Mouse (Mus musculus) myocyte (in vitro differentiated cells): ENCODE measurements at regions not wholly inside any gene's neighbourhood (a gene's known extent, or its start where the extent isn't known, plus 50 kb on each side); places are given as distances from the start of the nearest gene placed in this dataset.

Source experiments
- CEBPB ChIP-seq: IDR thresholded peaks from 2 replicates; pipeline ENCODE4 v1.6.1; 2011; ENCODE audit warnings: mild to moderate bottlenecking, moderate library complexity; ENCODE audit not compliant: poor library complexity, insufficient read depth, severe bottlenecking
- E2F4 ChIP-seq: IDR thresholded peaks from one replicate; pipeline ENCODE4 v1.6.1; 2011; ENCODE audit warnings: mild to moderate bottlenecking, control low read depth, moderate library complexity; ENCODE audit not compliant: insufficient read depth
- MAX ChIP-seq: IDR thresholded peaks from one replicate; pipeline ENCODE4 v1.6.1; 2011; ENCODE audit warnings: low read depth, mild to moderate bottlenecking, control low read depth
- POLR2A ChIP-seq: IDR thresholded peaks from one replicate; pipeline ENCODE4 v1.6.1; 2011; ENCODE audit warnings: low read depth, mild to moderate bottlenecking, control low read depth, moderate library complexity; ENCODE audit not compliant: insufficient read length
- REST ChIP-seq: IDR thresholded peaks from one replicate; pipeline ENCODE4 v1.6.1; 2011; ENCODE audit warnings: mild to moderate bottlenecking, control low read depth, moderate library complexity; ENCODE audit not compliant: insufficient read depth, insufficient read length
- USF1 ChIP-seq: IDR thresholded peaks from one replicate; pipeline ENCODE4 v1.6.1; 2011; ENCODE audit warnings: low read depth, mild to moderate bottlenecking, control low read depth, moderate library complexity

GRCm38 (mm10) chr9:49884516-49885343, 86.0 kb upstream of the Ncam1 start:
- no peak for TF ChIP-seq MAX
- TF ChIP-seq POLR2A = peak; percentile 33
- no peak for TF ChIP-seq E2F4
- no peak for TF ChIP-seq USF1
- peak; percentile 43 for TF ChIP-seq CEBPB
- TF ChIP-seq REST = no peak
